Mouse (Mus musculus) heart, embryonic 12.5 days (tissue): ENCODE results near the gene Hist1h2af. TPM values are rescaled to one million over a fixed set of nuclear protein-coding genes. Genes with fewer than 3 reads are reported as not detected.
A peak's percentile ranks its signal among the peaks of the same experiment; 100 is the strongest.
"Not testable (repeated sequence)": the region's sequence is repeated elsewhere in the genome, so short reads cannot be mapped to it uniquely, and the experiment has no call there.

Experiments used
- ATAC-seq: fragments of 200-750 bp; cut with Nextera tagmentation; 2 replicates; pipeline ENCODE4 v1.8.0; 2017; ENCODE audit warnings: moderate TSS enrichment, moderate library complexity; ENCODE audit not compliant: insufficient number of reproducible peaks, low FRiP score
- H3K27ac ChIP-seq: fragments of 300-500 bp; sonication (generic); 2 replicates; pipeline ENCODE4 v1.5.1; 2016; ENCODE audit warnings: mild to moderate bottlenecking, moderate library complexity; ENCODE audit not compliant: poor library complexity, severe bottlenecking
- H3K27me3 ChIP-seq: fragments of 300-500 bp; sonication (generic); replicated peaks from 2 replicates; pipeline ENCODE4 v1.6.1; 2016; ENCODE audit warnings: mild to moderate bottlenecking, moderate library complexity
- H3K36me3 ChIP-seq: fragments of 300-500 bp; sonication (generic); 2 replicates; pipeline ENCODE4 v1.6.1; 2016; ENCODE audit warnings: mild to moderate bottlenecking, moderate library complexity
- H3K4me1 ChIP-seq: fragments of 300-500 bp; sonication (generic); replicated peaks from 2 replicates; pipeline ENCODE4 v1.6.1; 2016; ENCODE audit warnings: mild to moderate bottlenecking
- H3K4me2 ChIP-seq: fragments of 300-500 bp; sonication (generic); 2 replicates; pipeline ENCODE4 v1.6.1; 2016; ENCODE audit warnings: mild to moderate bottlenecking, moderate library complexity
- H3K4me3 ChIP-seq: fragments of 300-500 bp; sonication (generic); 2 replicates; pipeline ENCODE4 v1.5.1; 2016; ENCODE audit warnings: mild to moderate bottlenecking
- H3K9ac ChIP-seq: fragments of 300-500 bp; sonication (generic); 2 replicates; pipeline ENCODE4 v1.6.1; 2016; ENCODE audit warnings: mild to moderate bottlenecking, moderate library complexity
- H3K9me3 ChIP-seq: fragments of 300-500 bp; sonication (generic); replicated peaks from 2 replicates; pipeline ENCODE4 v1.6.1; 2016; ENCODE audit warnings: mild to moderate bottlenecking, moderate library complexity
- WGBS: fragments of 180-500 bp; shearing (Covaris S2); methylation state at CpG from one replicate; pipeline ENCODE4 v1.1.7; 2016; 5-methylcytosine and 5-hydroxymethylcytosine counted together
- polyA plus RNA-seq: library from polyadenylated mRNA; unstranded; fragments of >200 nt; fragmentation: Nextera tagmentation; extraction: Ambion mirVana; gene quantifications from 2 replicates; pipeline ENCODE4 v1.2.1, GENCODE M21; 2016

The Hist1h2af gene
- polyA plus RNA-seq, 1 experiment from 2014 or later: 2.7 TPM

- Histone ChIP-seq H3K4me3 (peak overlapping the region; percentile 43), H3K36me3 (no peaks in the 10 kb centered on the region), H3K27me3 (no peaks in the 10 kb centered on the region), H3K4me2 (peak overlapping the region; percentile 68), H3K4me1 (peaks cover 24% of the 10 kb centered on the region), H3K27ac (peak overlapping the region; percentile 51; the same call in 1 of the 2 replicates), H3K9me3 (no peaks in the 10 kb centered on the region), H3K9ac (peak overlapping the region; percentile 70)
- ATAC-seq: no peak
- 25% methylated on average over 7 of the region's 7 CpGs for WGBS
Observed at GRCm38 (mm10) chr13:23536076-23536822, 2.5 kb downstream of the Hist1h2af start.

GRCm38 (mm10) chr13:23537006-23537710 lies 3.5 kb downstream of the Hist1h2af start:
- ATAC-seq: no peak
- no peak overlapping the region for H3K4me3 ChIP-seq
- no peak overlapping the region for H3K9ac ChIP-seq
- H3K4me1 ChIP-seq: peaks cover 25% of the 10 kb centered on the region
- H3K9me3 ChIP-seq: no peaks in the 10 kb centered on the region
- H3K27ac ChIP-seq: no peak overlapping the region
- 78% methylated on average over 3 of the region's 3 CpGs for WGBS
- H3K27me3 ChIP-seq: no peaks in the 10 kb centered on the region
- peak overlapping the region; percentile 36; the same call in 1 of the 2 replicates for H3K4me2 ChIP-seq
- no peaks in the 10 kb centered on the region for H3K36me3 ChIP-seq

- Histone ChIP-seq H3K4me1 (peaks cover 19% of the 10 kb centered on the region), H3K4me3 (no peak overlapping the region), H3K27me3 (no peaks in the 10 kb centered on the region), H3K9me3 (no peaks in the 10 kb centered on the region), H3K4me2 (no peak overlapping the region), H3K9ac (no peak overlapping the region), H3K36me3 (no peaks in the 10 kb centered on the region), H3K27ac (no peak overlapping the region)
- no peak for ATAC-seq
- 84% methylated on average over 5 of the region's 5 CpGs for WGBS
Observed at GRCm38 (mm10) chr13:23538249-23538648, 4.5 kb downstream of the Hist1h2af start.

GRCm38 (mm10) chr13:23539821-23540220 lies 6.1 kb downstream of the Hist1h2af start:
- peaks cover 15% of the 10 kb centered on the region for H3K4me1 ChIP-seq
- H3K9me3 ChIP-seq, H3K9ac ChIP-seq, ATAC-seq, H3K27ac ChIP-seq, H3K4me2 ChIP-seq, H3K36me3 ChIP-seq, H3K4me3 ChIP-seq, H3K27me3 ChIP-seq: not testable (repeated sequence)
- WGBS: 59% methylated on average over 1 of the region's 1 CpGs

GRCm38 (mm10) chr13:23541497-23541896 lies 7.8 kb downstream of the Hist1h2af start:
- Histone ChIP-seq H3K27ac (no peak overlapping the region), H3K4me1 (peaks cover 10% of the 10 kb centered on the region), H3K36me3 (no peaks in the 10 kb centered on the region), H3K27me3 (no peaks in the 10 kb centered on the region), H3K4me3 (no peak overlapping the region), H3K4me2 (no peak overlapping the region), H3K9ac (no peak overlapping the region), H3K9me3 (no peaks in the 10 kb centered on the region)
- 78% methylated on average over 3 of the region's 3 CpGs for WGBS
- ATAC-seq: no peak

GRCm38 (mm10) chr13:23542225-23542980 lies 8.7 kb downstream of the Hist1h2af start:
- Histone ChIP-seq H3K4me2 (peak overlapping the region; percentile 82), H3K9ac (peak overlapping the region; percentile 71), H3K27ac (peak overlapping the region; percentile 94), H3K4me3 (peak overlapping the region; percentile 56)
- not testable (repeated sequence) for H3K4me1 ChIP-seq, ATAC-seq, H3K36me3 ChIP-seq, H3K9me3 ChIP-seq, H3K27me3 ChIP-seq
- 8% methylated on average over 3 of the region's 3 CpGs for WGBS

- ATAC-seq: peak; percentile 93
- not testable (repeated sequence) for H3K4me1 ChIP-seq, H3K9me3 ChIP-seq, H3K36me3 ChIP-seq, H3K27me3 ChIP-seq
- Histone ChIP-seq H3K9ac (peak within 1 kb of the TSS; percentile 71), H3K27ac (peak within 1 kb of the TSS; percentile 94), H3K4me2 (peak within 1 kb of the TSS; percentile 82), H3K4me3 (peak within 1 kb of the TSS; percentile 57)
- 1% methylated on average over 42 of the region's 42 CpGs for WGBS
Observed at GRCm38 (mm10) chr13:23542999-23543607, 9.4 kb downstream of the Hist1h2af start, which contains the start of gene Hist1h2bh. TSS of gene Hist1h2bh (minus strand) at chr13:23543392.

GRCm38 (mm10) chr13:23543965-23544786 lies 10.5 kb downstream of the Hist1h2af start, which contains the start of gene Hist1h3f:
TSS of gene Hist1h3f (plus strand) at chr13:23544052.
- no peaks in the 10 kb centered on the region for H3K27me3 ChIP-seq
- no peaks in the 10 kb centered on the region for H3K36me3 ChIP-seq
- peak within 1 kb of the TSS; percentile 82 for H3K4me2 ChIP-seq
- under 1% methylated on average over 26 of the region's 45 CpGs for WGBS
- no peaks in the 10 kb centered on the region for H3K9me3 ChIP-seq
- ATAC-seq: peak; percentile 90
- peaks cover 5% of the 10 kb centered on the region; the same call in 1 of the 2 replicates for H3K4me1 ChIP-seq
- H3K27ac ChIP-seq: peak within 1 kb of the TSS; percentile 94
- H3K4me3 ChIP-seq: peak within 1 kb of the TSS; percentile 57
- peak within 1 kb of the TSS; percentile 74 for H3K9ac ChIP-seq

- not testable (repeated sequence) for H3K4me1 ChIP-seq, H3K36me3 ChIP-seq, H3K9me3 ChIP-seq, H3K27me3 ChIP-seq
- Histone ChIP-seq H3K4me2 (peak overlapping the region; percentile 58), H3K27ac (peak overlapping the region; percentile 94), H3K4me3 (peak overlapping the region; percentile 57), H3K9ac (peak overlapping the region; percentile 74; the same call in 1 of the 2 replicates)
- peak; percentile 42 for ATAC-seq
- under 1% methylated on average over 12 of the region's 14 CpGs for whole genome bisulfite sequencing
Observed at GRCm38 (mm10) chr13:23544787-23545120, 11.0 kb downstream of the Hist1h2af start.

- Histone ChIP-seq H3K36me3 (no peaks in the 10 kb centered on the region), H3K9ac (no peak overlapping the region), H3K9me3 (no peaks in the 10 kb centered on the region), H3K4me1 (peaks cover 9% of the 10 kb centered on the region), H3K4me2 (no peak overlapping the region), H3K27me3 (no peaks in the 10 kb centered on the region), H3K4me3 (no peak overlapping the region), H3K27ac (no peak overlapping the region)
- 71% methylated on average over 5 of the region's 5 CpGs for WGBS
- ATAC-seq: no peak
Observed at GRCm38 (mm10) chr13:23546694-23547093, 13.0 kb downstream of the Hist1h2af start.
